9 mouse cellular contexts compared by ENCODE assay signal in the genomic region with DNA sequence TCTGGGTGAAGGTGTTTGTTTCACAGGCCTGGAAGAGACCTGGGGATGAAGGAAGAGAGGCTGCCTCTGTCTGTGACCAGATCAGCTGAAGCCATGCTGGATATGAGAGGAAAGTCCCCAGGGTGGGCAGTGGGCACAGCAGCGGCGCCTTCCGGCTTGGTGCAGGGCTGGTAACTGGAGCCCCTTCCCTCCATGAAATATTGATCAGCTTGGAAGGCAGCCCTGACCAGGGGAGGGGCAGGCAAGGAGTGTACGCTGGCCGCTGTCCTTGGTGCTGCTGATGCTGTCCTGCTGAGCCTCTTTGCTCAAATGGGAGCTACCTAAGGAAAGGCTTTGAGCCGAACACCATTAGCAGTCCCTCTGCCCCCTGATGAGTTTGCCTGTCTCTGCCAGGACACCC. TPM values are rescaled to one million over a fixed set of nuclear protein-coding genes. Genes with fewer than 3 reads are reported as not detected.
A peak's percentile ranks its signal among the peaks of the same experiment; 100 is the strongest.
DNase-seq lines count a peak whose midpoint lies in the region; ATAC-seq and TF ChIP-seq lines count a peak whose summit lies in the region.
"Had no signal": no experiment of that assay in that cellular context is flagged by ENCODE, and none has a peak within 500 bp of the region (broad histone marks: within the 10 kb centered on the region; RNA-seq: fewer than 3 reads in every experiment).

No protein-coding gene starts in this region.

- H3K9ac ChIP-seq in hindbrain, embryonic 16.5 days (ENCODE audit: low read depth, low read length) = no peak overlapping the region
- H3K9ac ChIP-seq in hindbrain, postnatal 0 days (replicated peaks; ENCODE audit: low read length) = no peak overlapping the region

- H3K4me2 ChIP-seq in hindbrain, embryonic 16.5 days (ENCODE audit: low read length) = no peak overlapping the region
- H3K4me2 ChIP-seq in hindbrain, postnatal 0 days (ENCODE audit: low read depth, low read length) = no peak overlapping the region

- H3K27ac ChIP-seq in hindbrain, embryonic 10.5 days = no peak overlapping the region
- no peak overlapping the region for H3K27ac ChIP-seq in hindbrain, embryonic 16.5 days (ENCODE audit: low read depth, low read length)
- no peak overlapping the region for H3K27ac ChIP-seq in hindbrain, postnatal 0 days

- TF ChIP-seq CTCF in hindbrain, postnatal 0 days (IDR thresholded peaks at IDR 0.05; ENCODE audit: low read depth) = no peak

- no peak overlapping the region for H3K4me3 ChIP-seq in hindbrain, embryonic 10.5 days
- H3K4me3 ChIP-seq in hindbrain, embryonic 16.5 days (ENCODE audit: low read length) = no peak overlapping the region
- H3K4me3 ChIP-seq in hindbrain, postnatal 0 days (ENCODE audit: low read length) = no peak overlapping the region
- H3K4me3 ChIP-seq: megakaryocyte, embryonic 14.5 days had no signal

- ATAC-seq in hindbrain, embryonic 16.5 days = no peak; the same call in 1 of the 2 replicates
- ATAC-seq in hindbrain, postnatal 0 days = no peak
- ATAC-seq in megakaryocyte-erythroid progenitor cell, adult 5-6 weeks (replicated peaks; ENCODE audit: low FRiP score, low TSS enrichment, poor library complexity, severe bottlenecking) = peak; percentile 85

- no peaks in the 10 kb centered on the region for H3K9me3 ChIP-seq in hindbrain, embryonic 10.5 days
- H3K9me3 ChIP-seq in hindbrain, embryonic 16.5 days (ENCODE audit: control insufficient read depth, low read length) = no peaks in the 10 kb centered on the region
- no peaks in the 10 kb centered on the region for H3K9me3 ChIP-seq in hindbrain, postnatal 0 days (ENCODE audit: low read length)
- H3K9me3 ChIP-seq: megakaryocyte, embryonic 14.5 days had no signal

- 7% methylated on average over 6 of the region's 6 CpGs for WGBS in hindbrain, embryonic 10.5 days
- 19% methylated on average over 6 of the region's 6 CpGs for WGBS in hindbrain, embryonic 16.5 days
- 21% methylated on average over 6 of the region's 6 CpGs for WGBS in hindbrain, postnatal 0 days

- DNase-seq in hindbrain, embryonic 10.5 days (ENCODE audit: low spot score) = peak; percentile 69
- peak; percentile 22 for DNase-seq in WW6 (ENCODE audit: low read depth, low spot score)
- DNase-seq in hindbrain, postnatal 0 days (ENCODE audit: low spot score) = peak; percentile 47
- DNase-seq in thymus, postnatal 36 days = no peak
- DNase-seq in cerebellum, adult 9-10 months = no peak
- no peak for DNase-seq in layer of hippocampus, postnatal 36 days

- no peaks in the 10 kb centered on the region for H3K36me3 ChIP-seq in hindbrain, embryonic 10.5 days
- no peaks in the 10 kb centered on the region for H3K36me3 ChIP-seq in hindbrain, embryonic 16.5 days (ENCODE audit: control insufficient read depth, insufficient read depth, low read length)
- no peaks in the 10 kb centered on the region for H3K36me3 ChIP-seq in hindbrain, postnatal 0 days (ENCODE audit: insufficient read depth, low read length)

- H3K27me3 ChIP-seq in hindbrain, embryonic 10.5 days (ENCODE audit: insufficient read depth, poor library complexity, severe bottlenecking) = no peaks in the 10 kb centered on the region
- H3K27me3 ChIP-seq in hindbrain, embryonic 16.5 days (replicated peaks; ENCODE audit: control insufficient read depth, insufficient read depth, low read length) = no peaks in the 10 kb centered on the region
- no peaks in the 10 kb centered on the region for H3K27me3 ChIP-seq in hindbrain, postnatal 0 days (ENCODE audit: insufficient read depth, low read length)

- peaks cover 18% of the 10 kb centered on the region for H3K4me1 ChIP-seq in hindbrain, embryonic 10.5 days (replicated peaks)
- H3K4me1 ChIP-seq in hindbrain, embryonic 16.5 days (ENCODE audit: control insufficient read depth, insufficient read depth, low read depth, low read length) = peaks cover 5% of the 10 kb centered on the region
- peaks cover 11% of the 10 kb centered on the region for H3K4me1 ChIP-seq in hindbrain, postnatal 0 days (ENCODE audit: insufficient read depth, low read length)
- H3K4me1 ChIP-seq: megakaryocyte, embryonic 14.5 days had no signal

RNA-seq across cellular contexts. Expression of gene Rims3, which starts 11.6 kb away (rescaled TPM):
- polyA plus RNA-seq in hindbrain, embryonic 10.5 days (2016; fragmentation: Nextera tagmentation; extraction: Ambion mirVana) = 3.9 and 5.2 TPM in 2 replicates
- 24.0 and 28.6 TPM in 2 replicates for polyA plus RNA-seq in hindbrain, embryonic 16.5 days (2015; fragmentation: Nextera tagmentation; extraction: Ambion mirVana)
- total RNA-seq in hindbrain, postnatal 0 days (2014; rRNA removed) = 93.7 and 109 TPM in 2 replicates
- 22.0 and 22.8 TPM in 2 replicates for polyA plus RNA-seq in hindbrain, postnatal 0 days (2015; fragmentation: Nextera tagmentation; extraction: Ambion mirVana)
- not detected in 2 replicates for total RNA-seq in megakaryocyte-erythroid progenitor cell, adult 5-6 weeks (2014; fragmentation: Nextera tagmentation)
- total RNA-seq in megakaryocyte-erythroid progenitor cell, adult 5-6 weeks (2017) = not detected in 2 replicates
- 10 to 100 TPM; 25.9 to 28.9 TPM for total RNA-seq in layer of hippocampus, postnatal 36 days (2021)

RNA-seq across cellular contexts. Expression of gene Nfyc, which starts 34.8 kb away (rescaled TPM):
- 124 and 135 TPM in 2 replicates for polyA plus RNA-seq in hindbrain, embryonic 10.5 days (2016; fragmentation: Nextera tagmentation; extraction: Ambion mirVana)
- polyA plus RNA-seq in hindbrain, embryonic 16.5 days (2015; fragmentation: Nextera tagmentation; extraction: Ambion mirVana) = 75.8 and 86.0 TPM in 2 replicates
- 144 and 175 TPM in 2 replicates for total RNA-seq in hindbrain, postnatal 0 days (2014; rRNA removed)
- 66.9 and 69.4 TPM in 2 replicates for polyA plus RNA-seq in hindbrain, postnatal 0 days (2015; fragmentation: Nextera tagmentation; extraction: Ambion mirVana)
- total RNA-seq in megakaryocyte-erythroid progenitor cell, adult 5-6 weeks (2014; fragmentation: Nextera tagmentation) = 66.1 and 69.9 TPM in 2 replicates
- total RNA-seq in megakaryocyte-erythroid progenitor cell, adult 5-6 weeks (2017) = 39.0 and 74.5 TPM in 2 replicates
- total RNA-seq in layer of hippocampus, postnatal 36 days (2021) = 10 to 100 TPM; 49.0 to 52.9 TPM

RNA-seq across cellular contexts. Expression of gene Exo5, which starts 58.6 kb away (rescaled TPM):
- polyA plus RNA-seq in hindbrain, embryonic 10.5 days (2016; fragmentation: Nextera tagmentation; extraction: Ambion mirVana) = 32.3 and 34.8 TPM in 2 replicates
- polyA plus RNA-seq in hindbrain, embryonic 16.5 days (2015; fragmentation: Nextera tagmentation; extraction: Ambion mirVana) = 28.0 and 29.8 TPM in 2 replicates
- total RNA-seq in hindbrain, postnatal 0 days (2014; rRNA removed) = 7.4 and 8.6 TPM in 2 replicates
- 13.4 and 13.6 TPM in 2 replicates for polyA plus RNA-seq in hindbrain, postnatal 0 days (2015; fragmentation: Nextera tagmentation; extraction: Ambion mirVana)
- total RNA-seq in megakaryocyte-erythroid progenitor cell, adult 5-6 weeks (2014; fragmentation: Nextera tagmentation) = 6.9 and 13.5 TPM in 2 replicates
- total RNA-seq in megakaryocyte-erythroid progenitor cell, adult 5-6 weeks (2017) = 13.2 and 29.9 TPM in 2 replicates
- 10 to 100 TPM; 11.6 to 13.0 TPM for total RNA-seq in layer of hippocampus, postnatal 36 days (2021)

Comparison
In these comparisons a context has a peak if more than half of its experiments do, and no peak if none do; other contexts are left out.
1. DNase-seq: peak in hindbrain, embryonic 10.5 days (single experiment), WW6 (single experiment) and hindbrain, postnatal 0 days (single experiment); none in thymus, postnatal 36 days (0 of 2), cerebellum, adult 9-10 months (single experiment) and layer of hippocampus, postnatal 36 days (0 of 2).
2. RNA of gene Rims3, which starts 11.6 kb away (total RNA-seq): 93.7 to 109 TPM in hindbrain, postnatal 0 days and 25.9 to 28.9 TPM in layer of hippocampus, postnatal 36 days; not detected in megakaryocyte-erythroid progenitor cell, adult 5-6 weeks; every median in the first group is over 10 times any median in the second.